Comparison of ENCODE assay signal across 8 mouse cellular contexts in genomic region chr3:144206261-144206660, GRCm38 (mm10). TPM values are rescaled to one million over a fixed set of nuclear protein-coding genes. Genes with fewer than 3 reads are reported as not detected.
DNase-seq lines count a peak whose midpoint lies in the region; ATAC-seq and TF ChIP-seq lines count a peak whose summit lies in the region.

No protein-coding gene starts in this region.

- no peak for TF ChIP-seq CTCF in hindbrain, postnatal 0 days (IDR thresholded peaks at IDR 0.05; ENCODE audit: low read depth)

- peaks cover 5% of the 10 kb centered on the region for H3K36me3 ChIP-seq in embryonic facial prominence, embryonic 10.5 days (replicated peaks)
- H3K36me3 ChIP-seq in hindbrain, postnatal 0 days (ENCODE audit: insufficient read depth, low read length), result no peaks in the 10 kb centered on the region
- no peaks in the 10 kb centered on the region for H3K36me3 ChIP-seq in midbrain, embryonic 15.5 days (replicated peaks)

- ATAC-seq in hindbrain, postnatal 0 days, result no peak
- ATAC-seq in midbrain, embryonic 15.5 days (replicated peaks), result no peak

- peak overlapping the region; percentile 68 for H3K9ac ChIP-seq in hindbrain, postnatal 0 days (replicated peaks; ENCODE audit: low read length)
- peak overlapping the region; percentile 87; the same call in 1 of the 2 replicates for H3K9ac ChIP-seq in midbrain, embryonic 15.5 days

- H3K9me3 ChIP-seq in embryonic facial prominence, embryonic 10.5 days, result no peaks in the 10 kb centered on the region
- no peaks in the 10 kb centered on the region for H3K9me3 ChIP-seq in hindbrain, postnatal 0 days (ENCODE audit: low read length)
- no peaks in the 10 kb centered on the region for H3K9me3 ChIP-seq in midbrain, embryonic 15.5 days

- H3K4me3 ChIP-seq in embryonic facial prominence, embryonic 10.5 days, result peak overlapping the region; percentile 93
- peak overlapping the region; percentile 68 for H3K4me3 ChIP-seq in hindbrain, postnatal 0 days (ENCODE audit: low read length)
- peak overlapping the region; percentile 81 for H3K4me3 ChIP-seq in midbrain, embryonic 15.5 days

- peak overlapping the region; percentile 99 for H3K27ac ChIP-seq in embryonic facial prominence, embryonic 10.5 days (replicated peaks)
- H3K27ac ChIP-seq in hindbrain, postnatal 0 days, result peak overlapping the region; percentile 95
- peak overlapping the region; percentile 95 for H3K27ac ChIP-seq in midbrain, embryonic 15.5 days

- peak; percentile 76 for DNase-seq in kidney, adult 9 months
- no peak for DNase-seq in kidney, postnatal 4 days
- DNase-seq in embryonic facial prominence, embryonic 10.5 days (ENCODE audit: low spot score), result no peak
- no peak for DNase-seq in hindbrain, postnatal 0 days (ENCODE audit: low spot score)
- DNase-seq in spleen, postnatal 14 days (ENCODE audit: low spot score in 2 of 2), result no peak
- no peak for DNase-seq in urinary bladder, postnatal 4 days (ENCODE audit: low spot score in 2 of 2)
- DNase-seq in c-Kit-positive CD71-positive TER-119-positive erythroid progenitor cells, embryonic 14.5 days (ENCODE audit: low spot score), result no peak

- 21% methylated on average over 3 of the region's 3 CpGs for WGBS in embryonic facial prominence, embryonic 10.5 days
- WGBS in hindbrain, postnatal 0 days, result 17% methylated on average over 3 of the region's 3 CpGs
- 20% methylated on average over 3 of the region's 3 CpGs for WGBS in midbrain, embryonic 15.5 days

- H3K27me3 ChIP-seq in embryonic facial prominence, embryonic 10.5 days (replicated peaks; ENCODE audit: low read depth, poor library complexity, severe bottlenecking), result no peaks in the 10 kb centered on the region
- H3K27me3 ChIP-seq in hindbrain, postnatal 0 days (ENCODE audit: insufficient read depth, low read length), result no peaks in the 10 kb centered on the region
- H3K27me3 ChIP-seq in midbrain, embryonic 15.5 days (replicated peaks), result no peaks in the 10 kb centered on the region

- peaks cover 23% of the 10 kb centered on the region for H3K4me1 ChIP-seq in embryonic facial prominence, embryonic 10.5 days
- H3K4me1 ChIP-seq in hindbrain, postnatal 0 days (ENCODE audit: insufficient read depth, low read length), result no peaks in the 10 kb centered on the region
- peaks cover 25% of the 10 kb centered on the region for H3K4me1 ChIP-seq in midbrain, embryonic 15.5 days

- H3K4me2 ChIP-seq in hindbrain, postnatal 0 days (ENCODE audit: low read depth, low read length), result peak overlapping the region; percentile 62
- peak overlapping the region; percentile 92 for H3K4me2 ChIP-seq in midbrain, embryonic 15.5 days

RNA-seq across cellular contexts. Expression of gene Lmo4, which starts 1.2 kb away (rescaled TPM):
- polyA plus RNA-seq in embryonic facial prominence, embryonic 10.5 days (2016; fragmentation: Nextera tagmentation; extraction: Ambion mirVana), result 61.2 and 66.3 TPM in 2 replicates
- total RNA-seq in hindbrain, postnatal 0 days (2014; rRNA removed), result 150 and 173 TPM in 2 replicates
- 111 and 113 TPM in 2 replicates for polyA plus RNA-seq in hindbrain, postnatal 0 days (2015; fragmentation: Nextera tagmentation; extraction: Ambion mirVana)
- polyA plus RNA-seq in midbrain, embryonic 15.5 days (2015; fragmentation: Nextera tagmentation; extraction: Ambion mirVana), result 75.9 and 76.1 TPM in 2 replicates
